Mouse (Mus musculus): ENCODE results near the gene Phf19. TPM values are rescaled to one million over a fixed set of nuclear protein-coding genes. Genes with fewer than 3 reads are reported as not detected.
A peak's percentile ranks its signal among the peaks of the same experiment; 100 is the strongest.

The Phf19 gene
- polyA plus RNA-seq (2014; fragmentation: Nextera tagmentation; extraction: Ambion mirVana): 0.93 and 1.6 TPM in 2 replicates

DNA sequence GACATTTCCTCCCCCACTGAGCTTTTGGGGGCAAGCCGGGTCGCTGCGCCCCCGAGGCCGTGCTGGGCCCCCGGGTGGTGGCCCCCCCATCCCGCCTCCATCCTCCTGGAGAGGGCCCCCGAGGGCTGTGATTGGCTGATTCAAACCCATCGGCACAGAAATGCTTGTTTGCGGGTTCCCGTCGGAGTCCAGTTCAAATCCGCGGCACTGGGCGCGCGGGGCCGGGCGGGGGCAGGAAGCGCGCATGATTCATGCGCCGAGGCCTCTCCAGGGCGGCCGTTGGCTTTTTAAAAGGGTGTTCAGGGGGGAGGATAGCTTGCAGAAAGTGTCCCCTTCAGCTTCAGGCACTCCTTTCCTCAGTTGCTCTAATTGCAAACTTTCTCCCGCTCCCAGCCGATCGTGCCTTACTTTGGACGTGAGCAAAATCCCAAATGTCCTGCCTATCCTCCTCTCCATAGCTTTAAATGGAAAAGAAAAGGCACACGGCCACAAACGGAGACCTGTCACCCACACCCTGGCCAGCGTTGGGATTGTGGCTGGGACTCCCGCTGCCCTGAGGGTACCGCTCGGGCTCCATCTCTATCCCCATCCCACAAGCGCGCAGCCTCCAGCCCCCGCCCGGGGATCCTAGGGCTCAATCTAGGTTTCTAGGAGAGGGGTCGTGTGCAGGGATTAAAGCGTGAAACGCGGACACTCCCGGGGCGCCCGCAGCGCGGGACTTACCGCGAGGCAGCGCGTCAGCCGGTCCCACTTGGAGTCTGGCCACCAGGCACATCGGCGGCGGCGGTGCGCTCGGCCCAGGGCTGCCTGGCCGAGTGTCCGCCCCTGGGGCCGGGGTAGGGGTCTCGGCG lies at the start of gene Phf19:
Phf19 (minus strand) TSS at position 809 of the 851 bp plus-strand sequence.
- under 1% methylated on average over 63 of the region's 64 CpGs for WGBS
- no peak within 1 kb of the TSS for H3K27ac ChIP-seq (replicated peaks; ENCODE audit: low read depth, low read length)
- peak within 1 kb of the TSS; percentile 49 for H3K4me3 ChIP-seq (replicated peaks; ENCODE audit: low read depth, low read length)
- peak within 1 kb of the TSS; percentile 97 for H3K4me2 ChIP-seq (ENCODE audit: low read length)
- peak within 1 kb of the TSS; percentile 55 for H3K9ac ChIP-seq (replicated peaks; ENCODE audit: low read length)
- H3K4me1 ChIP-seq (ENCODE audit: control insufficient read depth, insufficient read depth, low read length): 0 out of 2 replicates have a peak, but pooled peaks cover 4% of the 10 kb centered on the region
- peaks cover 15% of the 10 kb centered on the region for H3K27me3 ChIP-seq (ENCODE audit: control insufficient read depth, insufficient read depth, low read length)
- peak; percentile 57 for DNase-seq
- H3K9me3 ChIP-seq (ENCODE audit: control insufficient read depth, low read length): no peaks in the 10 kb centered on the region
- H3K36me3 ChIP-seq (ENCODE audit: control insufficient read depth, insufficient read depth, low read length): no peaks in the 10 kb centered on the region
- ATAC-seq (ENCODE audit: low FRiP score, low TSS enrichment): peak; percentile 62

DNA sequence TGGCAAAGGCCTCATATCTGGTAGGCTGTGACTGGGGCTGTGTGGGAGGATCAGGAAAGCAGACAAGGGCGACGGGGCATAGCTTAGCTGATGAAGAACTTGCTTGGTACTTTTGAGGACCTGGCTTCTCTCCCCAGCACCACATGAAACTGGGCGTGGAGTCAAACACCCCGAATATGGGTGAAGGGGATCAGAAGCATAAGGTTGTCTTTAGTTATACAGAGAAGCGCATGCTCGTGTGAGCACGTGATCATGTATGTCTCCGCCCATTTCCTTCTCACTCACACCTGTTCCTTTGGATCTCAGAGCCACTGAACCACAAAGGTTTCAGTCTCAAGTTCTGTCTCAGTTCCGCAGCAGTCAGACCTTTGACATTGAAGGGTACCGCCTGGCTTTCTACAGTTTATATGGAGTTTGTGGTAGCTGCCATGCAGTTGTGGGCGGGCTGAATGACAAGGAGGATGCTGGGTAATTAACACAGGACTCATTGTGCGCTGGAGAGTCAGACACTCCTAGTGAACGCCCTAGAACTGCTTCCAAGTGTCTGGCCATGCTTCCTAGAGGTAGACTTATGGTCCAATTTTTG lies 49.6 kb upstream of the Phf19 start:
- Histone ChIP-seq H3K4me3 (replicated peaks; ENCODE audit: low read depth, low read length) (no peak overlapping the region), H3K4me1 (ENCODE audit: control insufficient read depth, insufficient read depth, low read length) (no peaks in the 10 kb centered on the region), H3K36me3 (ENCODE audit: control insufficient read depth, insufficient read depth, low read length) (no peaks in the 10 kb centered on the region), H3K9ac (replicated peaks; ENCODE audit: low read length) (no peak overlapping the region), H3K4me2 (ENCODE audit: low read length) (no peak overlapping the region), H3K9me3 (ENCODE audit: control insufficient read depth, low read length) (no peaks in the 10 kb centered on the region), H3K27me3 (ENCODE audit: control insufficient read depth, insufficient read depth, low read length) (no peaks in the 10 kb centered on the region), H3K27ac (replicated peaks; ENCODE audit: low read depth, low read length) (no peak overlapping the region)
- DNase-seq (no peak), ATAC-seq (ENCODE audit: low FRiP score, low TSS enrichment) (no peak)
- 85% methylated on average over 13 of the region's 13 CpGs for WGBS

DNA sequence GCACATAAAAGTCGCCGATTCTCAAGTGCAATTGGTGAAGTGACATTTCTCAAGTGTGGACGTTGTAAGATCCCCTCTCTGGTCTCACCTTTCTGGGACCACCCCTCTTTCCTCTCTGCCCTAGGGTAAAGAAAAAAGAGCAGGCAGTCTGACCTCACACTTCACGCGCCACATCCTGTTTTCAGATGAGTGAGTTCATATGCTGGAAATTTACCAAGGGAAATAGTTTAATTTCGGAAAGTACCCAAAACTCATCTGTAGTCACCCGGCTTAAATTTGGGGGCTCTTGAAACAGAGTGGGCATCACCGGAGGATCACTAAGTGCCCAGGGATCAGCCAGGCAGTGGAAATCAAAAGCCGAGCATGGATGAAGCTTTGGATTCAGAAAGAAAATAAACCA lies 49.1 kb upstream of the Phf19 start:
- no peaks in the 10 kb centered on the region for H3K36me3 ChIP-seq (ENCODE audit: control insufficient read depth, insufficient read depth, low read length)
- no peak overlapping the region for H3K4me3 ChIP-seq (replicated peaks; ENCODE audit: low read depth, low read length)
- DNase-seq (no peak), ATAC-seq (ENCODE audit: low FRiP score, low TSS enrichment) (no peak)
- H3K9me3 ChIP-seq (ENCODE audit: control insufficient read depth, low read length): no peaks in the 10 kb centered on the region
- WGBS: 93% methylated on average over 9 of the region's 9 CpGs
- H3K4me2 ChIP-seq (ENCODE audit: low read length): no peak overlapping the region
- no peak overlapping the region for H3K27ac ChIP-seq (replicated peaks; ENCODE audit: low read depth, low read length)
- H3K27me3 ChIP-seq (ENCODE audit: control insufficient read depth, insufficient read depth, low read length): no peaks in the 10 kb centered on the region
- H3K4me1 ChIP-seq (ENCODE audit: control insufficient read depth, insufficient read depth, low read length): no peaks in the 10 kb centered on the region
- H3K9ac ChIP-seq (replicated peaks; ENCODE audit: low read length): no peak overlapping the region

DNA sequence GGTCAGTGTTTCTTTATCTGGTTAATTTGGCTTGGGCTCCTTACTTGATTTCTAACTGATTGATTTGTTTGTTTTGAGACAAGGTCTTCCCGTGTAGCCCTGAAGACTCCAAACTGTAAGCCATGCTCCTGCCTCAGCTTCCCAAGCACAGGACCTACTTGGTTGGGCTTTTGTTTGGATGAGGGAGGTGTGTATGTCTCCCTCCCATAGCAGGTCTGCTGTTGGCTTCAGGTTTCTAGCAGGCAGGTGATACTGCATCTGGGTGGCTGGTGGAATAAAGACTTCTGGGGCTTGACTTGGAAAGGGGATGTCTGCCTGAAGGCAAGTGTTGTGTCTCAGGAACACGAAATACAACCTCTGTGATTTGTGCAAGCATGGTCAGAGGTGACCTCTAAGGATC lies 48.4 kb upstream of the Phf19 start:
- Histone ChIP-seq H3K27ac (replicated peaks; ENCODE audit: low read depth, low read length) (no peak overlapping the region), H3K9ac (replicated peaks; ENCODE audit: low read length) (no peak overlapping the region), H3K27me3 (ENCODE audit: control insufficient read depth, insufficient read depth, low read length) (no peaks in the 10 kb centered on the region), H3K36me3 (ENCODE audit: control insufficient read depth, insufficient read depth, low read length) (no peaks in the 10 kb centered on the region), H3K9me3 (ENCODE audit: control insufficient read depth, low read length) (no peaks in the 10 kb centered on the region), H3K4me1 (ENCODE audit: control insufficient read depth, insufficient read depth, low read length) (no peaks in the 10 kb centered on the region), H3K4me2 (ENCODE audit: low read length) (no peak overlapping the region), H3K4me3 (replicated peaks; ENCODE audit: low read depth, low read length) (no peak overlapping the region)
- ATAC-seq (ENCODE audit: low FRiP score, low TSS enrichment) (no peak), DNase-seq (no peak)
- WGBS: 86% methylated on average over 2 of the region's 2 CpGs

DNA sequence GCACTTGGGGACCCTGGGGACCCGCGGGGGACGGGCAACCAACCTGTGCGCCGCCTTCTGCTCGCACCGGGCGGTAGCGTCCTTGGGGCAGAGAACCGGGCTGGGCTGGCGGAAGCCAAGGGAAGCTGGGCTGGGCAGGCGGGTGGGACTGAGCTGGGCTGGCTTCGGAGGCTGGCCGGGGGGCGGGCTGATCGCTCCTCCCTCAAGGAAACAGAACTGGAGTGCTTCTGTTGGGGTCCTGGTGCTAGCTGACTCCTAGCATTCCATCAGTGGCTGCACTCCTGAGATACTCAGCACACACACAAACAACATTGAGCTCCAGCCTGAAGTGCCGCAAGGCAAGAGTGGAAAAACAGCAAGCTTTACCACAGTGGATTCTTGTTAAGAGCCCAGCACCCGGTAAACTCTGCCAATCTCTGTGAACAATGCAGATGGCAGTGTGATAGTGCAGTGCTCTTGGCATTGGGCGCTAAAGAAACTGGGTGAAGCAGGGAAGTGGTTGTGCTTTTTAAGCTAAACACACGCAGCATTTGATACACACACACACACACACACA lies 47.7 kb upstream of the Phf19 start, which contains the start of gene Traf1:
Traf1 (minus strand) TSS at position 292 of the 556 bp plus-strand sequence.
- no peak within 1 kb of the TSS for H3K4me3 ChIP-seq (replicated peaks; ENCODE audit: low read depth, low read length)
- ATAC-seq (ENCODE audit: low FRiP score, low TSS enrichment) (no peak), DNase-seq (no peak)
- no peaks in the 10 kb centered on the region for H3K36me3 ChIP-seq (ENCODE audit: control insufficient read depth, insufficient read depth, low read length)
- H3K27ac ChIP-seq (replicated peaks; ENCODE audit: low read depth, low read length): no peak within 1 kb of the TSS
- H3K4me2 ChIP-seq (ENCODE audit: low read length): peak within 1 kb of the TSS; percentile 37
- H3K27me3 ChIP-seq (ENCODE audit: control insufficient read depth, insufficient read depth, low read length): no peaks in the 10 kb centered on the region
- H3K9ac ChIP-seq (replicated peaks; ENCODE audit: low read length): no peak within 1 kb of the TSS; the same call in 1 of the 2 replicates
- H3K4me1 ChIP-seq (ENCODE audit: control insufficient read depth, insufficient read depth, low read length): no peaks in the 10 kb centered on the region
- 15% methylated on average over 20 of the region's 20 CpGs for WGBS
- no peaks in the 10 kb centered on the region for H3K9me3 ChIP-seq (ENCODE audit: control insufficient read depth, low read length)

DNA sequence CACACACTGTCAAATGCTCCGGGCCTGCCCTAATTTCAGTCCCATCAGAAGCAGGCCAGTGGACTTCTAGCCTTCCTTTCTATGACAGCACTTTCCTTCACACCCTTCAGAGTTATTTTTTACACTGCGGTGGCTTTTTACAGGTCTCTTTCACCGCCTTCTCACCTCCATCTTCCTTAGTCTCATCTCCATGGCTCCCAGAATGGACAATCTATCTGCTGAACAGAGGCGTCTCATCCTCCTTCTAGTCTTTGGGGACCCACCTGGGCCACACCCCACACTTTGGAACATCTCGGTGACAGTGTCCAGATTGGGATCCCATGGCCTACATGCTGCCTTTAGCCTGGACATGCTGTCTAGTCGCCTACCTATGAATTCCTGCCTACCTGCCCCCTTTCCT lies 47.1 kb upstream of the Phf19 start:
- no peaks in the 10 kb centered on the region for H3K4me1 ChIP-seq (ENCODE audit: control insufficient read depth, insufficient read depth, low read length)
- no peaks in the 10 kb centered on the region for H3K36me3 ChIP-seq (ENCODE audit: control insufficient read depth, insufficient read depth, low read length)
- H3K9me3 ChIP-seq (ENCODE audit: control insufficient read depth, low read length): no peaks in the 10 kb centered on the region
- H3K27ac ChIP-seq (replicated peaks; ENCODE audit: low read depth, low read length): no peak overlapping the region
- H3K4me2 ChIP-seq (ENCODE audit: low read length): peak overlapping the region; percentile 37; the same call in 1 of the 2 replicates
- 71% methylated on average over 6 of the region's 6 CpGs for WGBS
- DNase-seq (no peak), ATAC-seq (ENCODE audit: low FRiP score, low TSS enrichment) (no peak)
- no peaks in the 10 kb centered on the region for H3K27me3 ChIP-seq (ENCODE audit: control insufficient read depth, insufficient read depth, low read length)
- H3K4me3 ChIP-seq (replicated peaks; ENCODE audit: low read depth, low read length): no peak overlapping the region
- no peak overlapping the region; the same call in 1 of the 2 replicates for H3K9ac ChIP-seq (replicated peaks; ENCODE audit: low read length)

DNA sequence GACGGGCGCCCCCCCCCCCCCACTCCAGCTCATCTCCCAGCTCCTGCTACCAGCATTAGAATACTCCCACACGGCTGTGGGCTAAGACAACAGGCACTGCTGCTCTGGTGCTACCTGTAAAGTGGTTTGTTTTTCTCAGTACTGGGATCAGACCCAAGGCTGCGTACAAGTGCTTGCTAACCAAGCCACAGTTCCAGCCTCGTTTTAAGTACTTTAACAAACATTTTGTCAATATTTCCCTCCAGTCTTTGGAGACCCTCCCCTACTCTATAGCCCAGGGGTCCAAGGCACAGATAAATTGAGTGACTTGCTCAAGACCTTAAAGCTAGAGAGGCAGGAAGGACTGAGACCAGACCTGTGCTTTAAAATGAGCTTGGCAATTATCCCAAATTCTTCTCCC lies 46.6 kb upstream of the Phf19 start:
- Histone ChIP-seq H3K4me2 (ENCODE audit: low read length) (no peak overlapping the region), H3K36me3 (ENCODE audit: control insufficient read depth, insufficient read depth, low read length) (no peaks in the 10 kb centered on the region), H3K27me3 (ENCODE audit: control insufficient read depth, insufficient read depth, low read length) (no peaks in the 10 kb centered on the region), H3K9me3 (ENCODE audit: control insufficient read depth, low read length) (no peaks in the 10 kb centered on the region), H3K27ac (replicated peaks; ENCODE audit: low read depth, low read length) (no peak overlapping the region), H3K9ac (replicated peaks; ENCODE audit: low read length) (no peak overlapping the region), H3K4me3 (replicated peaks; ENCODE audit: low read depth, low read length) (no peak overlapping the region), H3K4me1 (ENCODE audit: control insufficient read depth, insufficient read depth, low read length) (no peaks in the 10 kb centered on the region)
- ATAC-seq (ENCODE audit: low FRiP score, low TSS enrichment) (no peak), DNase-seq (no peak)
- 74% methylated on average over 5 of the region's 5 CpGs for WGBS

DNA sequence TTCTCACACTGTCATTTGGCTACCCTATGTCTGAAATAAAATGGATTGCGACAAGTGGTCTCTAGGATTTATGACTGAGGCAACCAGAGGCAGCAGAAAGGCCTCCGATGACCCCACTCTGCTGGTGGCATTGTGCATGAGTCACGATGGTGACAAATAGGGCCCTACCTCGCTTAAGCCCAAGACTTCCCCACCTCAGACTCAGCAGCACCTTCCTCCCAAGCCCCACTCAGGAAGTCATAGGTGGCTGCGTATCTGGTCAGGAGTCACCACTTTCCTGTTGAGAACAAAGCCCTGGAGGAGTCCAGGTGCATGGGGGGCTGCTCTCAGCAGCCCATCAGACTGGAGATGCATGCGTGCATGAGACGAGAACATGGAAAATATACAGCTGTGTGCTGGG lies 44.8 kb upstream of the Phf19 start:
- Histone ChIP-seq H3K27me3 (ENCODE audit: control insufficient read depth, insufficient read depth, low read length) (no peaks in the 10 kb centered on the region), H3K9ac (replicated peaks; ENCODE audit: low read length) (no peak overlapping the region), H3K9me3 (ENCODE audit: control insufficient read depth, low read length) (no peaks in the 10 kb centered on the region), H3K4me3 (replicated peaks; ENCODE audit: low read depth, low read length) (no peak overlapping the region), H3K4me2 (ENCODE audit: low read length) (no peak overlapping the region), H3K27ac (replicated peaks; ENCODE audit: low read depth, low read length) (no peak overlapping the region), H3K36me3 (ENCODE audit: control insufficient read depth, insufficient read depth, low read length) (no peaks in the 10 kb centered on the region), H3K4me1 (ENCODE audit: control insufficient read depth, insufficient read depth, low read length) (no peaks in the 10 kb centered on the region)
- ATAC-seq (ENCODE audit: low FRiP score, low TSS enrichment): no peak
- no peak for DNase-seq
- 95% methylated on average over 7 of the region's 7 CpGs for whole genome bisulfite sequencing

All from midbrain, embryonic 14.5 days (tissue).